Mouse (Mus musculus) liver, adult 2 months (tissue): Measurements from ENCODE around the gene Idnk.

Experiments
- CTCF ChIP-seq: fragments of 200-500 bp; IDR thresholded peaks from 2 replicates; pipeline ENCODE4 v1.5.1; 2011; ENCODE audit warnings: low read depth, low read length, control low read depth
- POLR2A ChIP-seq: fragments of 200-500 bp; IDR thresholded peaks from 2 replicates; pipeline ENCODE4 v1.6.1; 2011; ENCODE audit warnings: low read length, control low read depth; ENCODE audit not compliant: insufficient read depth; ENCODE audit errors: extremely low read depth

GRCm38 (mm10) chr13:58158099-58158912, 857 bp downstream of the Idnk start:
- TF ChIP-seq CTCF, result peak; percentile 89
- no peak for TF ChIP-seq POLR2A
